Mouse (Mus musculus) kidney, embryonic 15.5 days (tissue): Measurements from ENCODE around the gene Olfr1354. TPM values are rescaled to one million over a fixed set of nuclear protein-coding genes. Genes with fewer than 3 reads are reported as not detected.
"Not testable (repeated sequence)": the region's sequence is repeated elsewhere in the genome, so short reads cannot be mapped to it uniquely, and the experiment has no call there.

Experiments used
- ATAC-seq: fragments of 200-750 bp; cut with Nextera tagmentation; replicated peaks from 2 replicates; pipeline ENCODE4 v1.8.0; 2017; ENCODE audit warnings: moderate TSS enrichment; ENCODE audit not compliant: low FRiP score
- H3K27ac ChIP-seq: fragments of 300-500 bp; sonication (generic); 2 replicates; pipeline ENCODE4 v1.5.1; 2015; ENCODE audit warnings: mild to moderate bottlenecking, inconsistent platforms
- H3K27me3 ChIP-seq: fragments of 300-500 bp; sonication (generic); 2 replicates; pipeline ENCODE4 v1.6.1; 2015; ENCODE audit warnings: inconsistent platforms
- H3K36me3 ChIP-seq: fragments of 300-500 bp; sonication (generic); 2 replicates; pipeline ENCODE4 v1.6.1; 2015; ENCODE audit warnings: inconsistent platforms
- H3K4me1 ChIP-seq: fragments of 300-500 bp; sonication (generic); 2 replicates; pipeline ENCODE4 v1.6.1; 2015; ENCODE audit warnings: inconsistent platforms
- H3K4me2 ChIP-seq: fragments of 300-500 bp; sonication (generic); 2 replicates; pipeline ENCODE4 v1.6.1; 2015; ENCODE audit warnings: moderate library complexity, mild to moderate bottlenecking, inconsistent platforms
- H3K4me3 ChIP-seq: fragments of 300-500 bp; sonication (generic); replicated peaks from 2 replicates; pipeline ENCODE4 v1.5.1; 2015; ENCODE audit warnings: mild to moderate bottlenecking, inconsistent platforms
- H3K9ac ChIP-seq: fragments of 300-500 bp; sonication (generic); 2 replicates; pipeline ENCODE4 v1.6.1; 2015; ENCODE audit warnings: mild to moderate bottlenecking, inconsistent platforms
- H3K9me3 ChIP-seq: fragments of 300-500 bp; sonication (generic); replicated peaks from 2 replicates; pipeline ENCODE4 v1.6.1; 2016; ENCODE audit warnings: inconsistent platforms
- WGBS: fragments of 180-500 bp; shearing (Covaris S2); methylation state at CpG from one replicate; pipeline ENCODE4 v1.1.7; 2015; ENCODE audit warnings: mixed read lengths; 5-methylcytosine and 5-hydroxymethylcytosine counted together
- polyA plus RNA-seq: library from polyadenylated mRNA; unstranded; fragments of >200 nt; fragmentation: Nextera tagmentation; extraction: Ambion mirVana; gene quantifications from 2 replicates; pipeline ENCODE4 v1.2.1, GENCODE M21; 2015

The Olfr1354 gene
- polyA plus RNA-seq = not detected in 2 replicates

DNA sequence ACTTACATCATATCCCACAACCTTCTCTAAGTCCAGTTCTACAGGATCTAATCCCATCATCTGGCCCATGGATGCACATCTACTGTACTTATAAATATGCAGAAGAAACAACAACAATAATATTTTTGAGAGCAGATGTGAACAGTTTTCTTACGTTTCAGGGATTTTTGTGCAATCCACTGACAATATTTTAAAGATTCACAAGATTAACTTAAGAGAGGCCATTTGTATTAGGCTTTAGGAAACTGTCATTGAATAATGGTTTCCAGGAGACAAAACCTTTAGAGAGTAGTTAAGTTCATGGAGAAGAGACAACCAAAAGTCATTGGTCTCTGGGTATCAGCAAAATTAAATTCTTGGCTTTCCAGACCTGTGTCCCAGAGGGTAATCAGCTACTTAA is at the start of gene Olfr1354:
Gene Olfr1354, plus strand, starts transcription at position 301 of the 400 bp plus-strand sequence.
- not testable (repeated sequence) for ATAC-seq, H3K4me3 ChIP-seq, H3K9ac ChIP-seq, H3K9me3 ChIP-seq, H3K4me1 ChIP-seq, H3K27me3 ChIP-seq, H3K4me2 ChIP-seq, H3K27ac ChIP-seq, H3K36me3 ChIP-seq
- WGBS = 86% methylated on average over 1 of the region's 1 CpGs

GRCm38 (mm10) chr10:78875240-78875639 is 37.7 kb upstream of the Olfr1354 start, which contains the start of gene Olfr1355:
Gene Olfr1355, plus strand, starts transcription at chr10:78875540.
- Histone ChIP-seq H3K4me1 (no peaks in the 10 kb centered on the region), H3K4me3 (no peak within 1 kb of the TSS), H3K36me3 (no peaks in the 10 kb centered on the region), H3K4me2 (no peak within 1 kb of the TSS), H3K27me3 (no peaks in the 10 kb centered on the region), H3K27ac (no peak within 1 kb of the TSS), H3K9me3 (no peaks in the 10 kb centered on the region; the same call in 1 of the 2 replicates), H3K9ac (no peak within 1 kb of the TSS)
- WGBS = 71% methylated on average over 2 of the region's 2 CpGs
- ATAC-seq = no peak

DNA sequence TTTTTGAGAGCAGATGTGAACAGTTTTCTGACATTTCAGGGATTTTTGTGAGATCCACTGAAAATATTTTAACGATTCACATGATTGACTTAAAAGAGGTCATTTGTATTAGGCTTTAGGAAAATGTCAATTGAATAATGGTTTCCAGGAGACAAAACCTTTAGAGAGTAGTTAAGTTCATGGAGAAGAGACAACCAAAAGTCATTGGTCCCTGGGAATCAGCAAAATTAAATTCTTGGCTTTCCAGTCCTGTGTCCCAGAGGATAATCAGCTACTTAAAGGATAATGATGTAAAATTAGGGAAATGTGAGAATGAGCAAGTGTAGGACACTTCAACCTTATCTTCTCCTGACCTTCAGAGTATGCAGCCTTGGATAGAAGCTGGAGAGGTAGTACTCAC is 37.4 kb downstream of the Olfr1354 start, which contains the start of gene Olfr8:
Gene Olfr8, plus strand, starts transcription at position 301 of the 400 bp plus-strand sequence.
- H3K4me2 ChIP-seq, ATAC-seq: not testable (repeated sequence)

DNA sequence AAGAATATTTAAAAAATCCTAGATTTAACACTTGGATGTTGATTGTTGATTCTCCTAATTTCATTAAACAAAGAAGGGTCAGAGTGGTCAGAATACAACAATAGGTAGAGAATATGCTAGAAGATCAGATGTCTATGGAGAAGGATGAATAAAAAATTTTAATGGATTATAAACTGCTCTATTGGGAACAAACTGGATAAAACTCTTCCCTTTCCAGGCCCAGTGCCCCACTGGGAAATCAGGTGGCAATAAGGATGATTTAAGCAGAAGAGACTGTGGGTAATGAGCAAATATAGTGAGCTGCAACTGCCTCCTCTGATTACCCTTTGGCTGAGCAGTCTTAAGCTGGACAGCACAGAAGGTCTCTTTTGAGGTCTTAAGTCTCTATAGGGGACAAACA is 50.0 kb downstream of the Olfr1354 start, which contains the start of gene Olfr1353:
Gene Olfr1353, plus strand, starts transcription at position 301 of the 400 bp plus-strand sequence.
- not testable (repeated sequence) for H3K9ac ChIP-seq, H3K4me2 ChIP-seq, H3K4me3 ChIP-seq

More for the DNA sequence above, 37.4 kb downstream of the Olfr1354 start, which contains the start of gene Olfr8:
- H3K9ac ChIP-seq, H3K9me3 ChIP-seq, H3K36me3 ChIP-seq, H3K4me1 ChIP-seq, H3K27me3 ChIP-seq, H3K27ac ChIP-seq, H3K4me3 ChIP-seq: not testable (repeated sequence)
- WGBS = 85% methylated on average over 1 of the region's 1 CpGs

More for the DNA sequence above, 50.0 kb downstream of the Olfr1354 start, which contains the start of gene Olfr1353:
- H3K4me1 ChIP-seq, H3K36me3 ChIP-seq, H3K9me3 ChIP-seq, H3K27me3 ChIP-seq, H3K27ac ChIP-seq, ATAC-seq: not testable (repeated sequence)

Other genes starting within 250 kb of the Olfr1354 start
- gene Casp14, start 194.9 kb upstream of the Olfr1354 start, polyA plus RNA-seq = 0.27 TPM in 1 of 2 replicates, not detected in the other
- not detected in 2 replicates for gene Ccdc105, start 160.1 kb upstream of the Olfr1354 start, polyA plus RNA-seq
- gene Slc1a6, start 132.7 kb upstream of the Olfr1354 start, polyA plus RNA-seq = 0.49 and 0.81 TPM in 2 replicates
- not detected in 2 replicates for gene Olfr1356, start 61.0 kb upstream of the Olfr1354 start, polyA plus RNA-seq
- gene Olfr1355, start 37.6 kb upstream of the Olfr1354 start, polyA plus RNA-seq = not detected in 2 replicates
- gene Olfr8, start 37.5 kb downstream of the Olfr1354 start, polyA plus RNA-seq = not detected in 2 replicates
- gene Olfr1353, start 50.1 kb downstream of the Olfr1354 start, polyA plus RNA-seq = not detected in 2 replicates
- gene Olfr1352, start 67.9 kb downstream of the Olfr1354 start, polyA plus RNA-seq = not detected in 2 replicates
- not detected in 2 replicates for gene Olfr1351, start 99.3 kb downstream of the Olfr1354 start, polyA plus RNA-seq
- 0.17 TPM in 1 of 2 replicates, not detected in the other for gene Olfr57, start 115.6 kb downstream of the Olfr1354 start, polyA plus RNA-seq
- 27.7 and 27.9 TPM in 2 replicates for gene 2610008E11Rik, start 184.4 kb downstream of the Olfr1354 start, polyA plus RNA-seq
- not detected in 2 replicates for gene Vmn2r80, start 235.6 kb downstream of the Olfr1354 start, polyA plus RNA-seq